Mouse (Mus musculus) embryonic facial prominence, embryonic 13.5 days (tissue): Measurements from ENCODE around the gene Skp1a. TPM values are rescaled to one million over a fixed set of nuclear protein-coding genes. Genes with fewer than 3 reads are reported as not detected.

ENCODE experiments used
- ATAC-seq: fragments of 200-750 bp; cut with Nextera tagmentation; 2 replicates; pipeline ENCODE4 v1.8.0; 2017; ENCODE audit warnings: low read depth; ENCODE audit not compliant: insufficient number of reproducible peaks, insufficient read depth, low FRiP score, low TSS enrichment
- H3K27ac ChIP-seq: fragments of 300-500 bp; sonication (generic); 2 replicates; pipeline ENCODE4 v1.5.1; 2015; ENCODE audit warnings: moderate library complexity, mild to moderate bottlenecking, inconsistent platforms
- H3K27me3 ChIP-seq: fragments of 300-500 bp; sonication (generic); 2 replicates; pipeline ENCODE4 v1.6.1; 2015; ENCODE audit warnings: mild to moderate bottlenecking, inconsistent platforms
- H3K36me3 ChIP-seq: fragments of 300-500 bp; sonication (generic); 2 replicates; pipeline ENCODE4 v1.6.1; 2015; ENCODE audit warnings: mild to moderate bottlenecking, inconsistent platforms
- H3K4me1 ChIP-seq: fragments of 300-500 bp; sonication (generic); 2 replicates; pipeline ENCODE4 v1.6.1; 2015; ENCODE audit warnings: inconsistent platforms
- H3K4me2 ChIP-seq: fragments of 300-500 bp; sonication (generic); 2 replicates; pipeline ENCODE4 v1.6.1; 2015; ENCODE audit warnings: moderate library complexity, mild to moderate bottlenecking, inconsistent platforms
- H3K4me3 ChIP-seq: fragments of 300-500 bp; sonication (generic); 2 replicates; pipeline ENCODE4 v1.5.1; 2015; ENCODE audit warnings: mild to moderate bottlenecking, inconsistent platforms
- H3K9ac ChIP-seq: fragments of 300-500 bp; sonication (generic); 2 replicates; pipeline ENCODE4 v1.6.1; 2015; ENCODE audit warnings: mild to moderate bottlenecking, inconsistent platforms
- H3K9me3 ChIP-seq: fragments of 300-500 bp; sonication (generic); 2 replicates; pipeline ENCODE4 v1.6.1; 2016; ENCODE audit warnings: inconsistent platforms
- whole genome bisulfite sequencing: fragments of 180-500 bp; shearing (Covaris S2); methylation state at CpG from one replicate; pipeline ENCODE4 v1.1.7; 2015; ENCODE audit warnings: mixed read lengths; 5-methylcytosine and 5-hydroxymethylcytosine counted together
- polyA plus RNA-seq: library from polyadenylated mRNA; unstranded; fragments of >200 nt; fragmentation: Nextera tagmentation; extraction: Ambion mirVana; gene quantifications from 2 replicates; pipeline ENCODE4 v1.2.1, GENCODE M21; 2015

Gene Skp1a
- polyA plus RNA-seq, 1 experiment from 2014 or later = 951 TPM

DNA sequence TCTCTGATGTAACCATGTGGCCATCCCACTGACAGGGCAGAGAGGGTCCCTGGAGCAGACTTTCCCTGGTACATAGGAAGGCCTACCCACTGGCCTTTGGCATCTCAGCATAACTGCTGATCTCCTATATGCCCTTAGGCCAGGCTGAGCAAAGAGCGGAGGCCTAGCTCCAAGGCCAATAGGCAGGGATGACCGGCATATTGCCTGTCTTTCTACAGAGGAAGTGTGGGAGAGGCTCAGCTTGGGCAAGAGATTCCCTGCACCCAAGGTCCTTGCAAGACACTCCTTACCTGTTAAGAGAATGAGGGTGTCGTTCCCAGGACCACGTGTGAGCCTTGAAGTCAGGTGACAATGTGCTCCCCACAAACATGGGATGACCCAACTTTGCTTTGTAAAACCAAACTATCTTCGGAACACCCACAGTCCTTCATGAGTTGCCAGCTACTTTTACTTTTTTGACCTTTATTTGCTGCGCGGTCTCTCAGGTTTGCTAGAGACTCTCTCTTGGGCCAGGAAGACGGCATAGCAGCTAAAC lies 47.9 kb downstream of the Skp1a start:
- Histone ChIP-seq H3K9me3 (no peaks in the 10 kb centered on the region), H3K36me3 (peaks cover 3% of the 10 kb centered on the region; the same call in 1 of the 2 replicates), H3K9ac (no peak overlapping the region), H3K4me1 (peaks cover 22% of the 10 kb centered on the region), H3K4me2 (no peak overlapping the region), H3K27ac (no peak overlapping the region), H3K4me3 (no peak overlapping the region), H3K27me3 (peaks cover 29% of the 10 kb centered on the region)
- 90% methylated on average over 8 of the region's 8 CpGs for WGBS
- no peak for ATAC-seq

DNA sequence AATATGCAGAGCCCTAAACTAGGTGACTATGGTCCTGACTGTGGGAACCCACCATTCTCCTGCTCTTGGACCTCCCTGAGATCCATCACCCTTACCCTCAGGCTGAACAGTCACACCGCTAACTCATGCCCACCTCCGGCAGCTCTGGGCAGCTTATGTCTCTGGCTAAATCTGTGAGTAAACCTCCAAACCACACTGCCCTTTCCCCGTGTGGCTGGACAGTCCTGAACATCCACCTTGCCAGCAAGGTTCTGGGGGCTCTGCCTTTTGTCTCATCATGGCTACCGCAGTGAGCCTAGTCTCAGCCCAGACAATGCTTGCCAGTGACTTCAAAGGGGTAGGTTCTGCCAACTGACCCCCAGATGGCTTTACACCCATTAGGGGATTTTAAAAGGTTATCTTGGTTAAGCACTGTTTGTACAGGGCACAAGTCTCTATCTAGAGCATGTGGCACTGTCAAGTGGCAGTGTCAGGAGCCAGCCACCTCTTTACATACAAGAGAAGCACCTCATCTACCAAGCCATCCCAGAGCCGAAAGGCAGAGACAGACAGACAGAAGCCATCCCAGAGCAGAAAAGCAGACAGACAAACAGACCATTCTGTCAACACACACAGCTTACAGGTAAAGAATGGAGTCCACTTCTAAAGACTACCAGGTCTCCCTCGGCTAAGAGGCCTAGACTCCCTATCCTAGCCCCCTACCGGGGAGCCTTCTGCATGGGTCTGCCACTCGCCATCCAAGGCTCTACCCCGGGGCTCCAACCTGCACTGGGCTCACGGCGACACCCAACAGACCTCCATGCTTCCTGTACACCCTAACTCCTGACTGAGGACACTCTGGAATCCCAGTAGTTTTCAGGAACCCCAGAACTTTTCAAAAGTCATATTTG lies 49.0 kb downstream of the Skp1a start:
- Histone ChIP-seq H3K4me2 (peak overlapping the region; percentile 95), H3K4me1 (peaks cover 22% of the 10 kb centered on the region), H3K4me3 (no peak overlapping the region), H3K27ac (no peak overlapping the region), H3K9ac (no peak overlapping the region), H3K36me3 (peaks cover 3% of the 10 kb centered on the region; the same call in 1 of the 2 replicates), H3K27me3 (peaks cover 41% of the 10 kb centered on the region), H3K9me3 (no peaks in the 10 kb centered on the region)
- no peak for ATAC-seq
- 91% methylated on average over 11 of the region's 11 CpGs for WGBS

DNA sequence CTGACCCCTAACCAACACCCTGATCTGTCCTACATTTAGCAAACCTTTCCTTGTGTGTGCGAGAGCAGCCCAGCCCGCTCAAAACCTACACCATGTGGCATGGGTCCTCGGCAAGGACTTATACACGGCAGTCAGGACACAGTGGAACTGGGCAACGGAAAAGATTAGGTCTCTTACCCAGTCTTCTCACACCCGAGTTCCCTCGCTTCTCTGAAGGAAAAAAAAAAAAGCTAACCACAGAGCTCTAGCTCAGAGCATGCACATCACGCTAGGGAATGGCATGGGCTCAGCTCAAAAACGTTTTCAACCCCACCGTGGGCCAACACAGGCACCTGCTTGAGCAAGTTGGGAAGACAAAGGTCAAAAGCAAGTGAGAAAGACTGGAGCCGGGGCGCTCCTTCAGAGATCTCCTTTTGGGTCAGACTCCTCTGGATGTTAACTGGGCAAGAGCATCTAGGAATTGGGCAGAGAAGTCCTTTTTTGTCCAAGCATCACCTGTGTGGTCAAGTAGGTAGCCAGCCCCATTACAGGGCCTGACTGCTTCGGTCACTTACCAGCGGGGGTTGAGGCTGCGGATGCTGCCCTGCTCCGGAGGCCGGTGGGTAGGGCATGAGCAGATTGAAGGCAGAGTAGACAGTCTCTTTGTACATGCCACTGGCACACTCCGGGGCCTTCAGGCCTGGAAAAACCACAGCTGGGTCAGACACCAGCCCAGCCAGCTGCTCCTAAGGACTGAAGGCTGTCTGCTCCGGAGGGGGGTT lies 50.0 kb downstream of the Skp1a start:
- no peak for ATAC-seq
- peaks cover 30% of the 10 kb centered on the region for H3K4me1 ChIP-seq
- peak overlapping the region; percentile 95 for H3K4me2 ChIP-seq
- no peak overlapping the region for H3K27ac ChIP-seq
- no peaks in the 10 kb centered on the region for H3K9me3 ChIP-seq
- H3K9ac ChIP-seq = no peak overlapping the region
- peak overlapping the region; percentile 68 for H3K4me3 ChIP-seq
- H3K27me3 ChIP-seq = peaks cover 49% of the 10 kb centered on the region
- H3K36me3 ChIP-seq = peaks cover 3% of the 10 kb centered on the region; the same call in 1 of the 2 replicates
- 66% methylated on average over 19 of the region's 19 CpGs for WGBS

DNA sequence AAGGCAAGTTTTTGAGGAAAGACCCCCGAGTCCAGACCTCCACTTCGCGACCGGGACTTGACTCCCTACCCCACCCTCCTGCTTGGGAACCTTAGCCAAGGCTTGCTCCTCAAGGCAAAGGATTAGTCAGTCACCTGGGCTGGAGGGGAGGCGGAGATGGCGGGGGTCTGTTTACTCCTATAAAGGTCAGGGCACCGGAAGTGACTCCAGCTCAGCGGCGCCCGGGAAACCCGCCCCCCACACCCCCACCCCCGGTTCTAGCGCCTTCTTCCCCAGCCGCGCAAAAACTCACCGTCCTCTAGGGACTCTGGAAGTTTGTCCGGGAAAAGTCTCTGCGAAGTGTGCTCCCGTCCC lies 50.6 kb downstream of the Skp1a start:
- peaks cover 49% of the 10 kb centered on the region for H3K27me3 ChIP-seq
- peak overlapping the region; percentile 95 for H3K4me2 ChIP-seq
- peaks cover 37% of the 10 kb centered on the region for H3K4me1 ChIP-seq
- H3K4me3 ChIP-seq = peak overlapping the region; percentile 68
- under 1% methylated on average over 19 of the region's 19 CpGs for WGBS
- no peak for ATAC-seq
- no peak overlapping the region for H3K27ac ChIP-seq
- no peaks in the 10 kb centered on the region for H3K9me3 ChIP-seq
- H3K36me3 ChIP-seq = peaks cover 3% of the 10 kb centered on the region; the same call in 1 of the 2 replicates
- peak overlapping the region; percentile 79 for H3K9ac ChIP-seq

DNA sequence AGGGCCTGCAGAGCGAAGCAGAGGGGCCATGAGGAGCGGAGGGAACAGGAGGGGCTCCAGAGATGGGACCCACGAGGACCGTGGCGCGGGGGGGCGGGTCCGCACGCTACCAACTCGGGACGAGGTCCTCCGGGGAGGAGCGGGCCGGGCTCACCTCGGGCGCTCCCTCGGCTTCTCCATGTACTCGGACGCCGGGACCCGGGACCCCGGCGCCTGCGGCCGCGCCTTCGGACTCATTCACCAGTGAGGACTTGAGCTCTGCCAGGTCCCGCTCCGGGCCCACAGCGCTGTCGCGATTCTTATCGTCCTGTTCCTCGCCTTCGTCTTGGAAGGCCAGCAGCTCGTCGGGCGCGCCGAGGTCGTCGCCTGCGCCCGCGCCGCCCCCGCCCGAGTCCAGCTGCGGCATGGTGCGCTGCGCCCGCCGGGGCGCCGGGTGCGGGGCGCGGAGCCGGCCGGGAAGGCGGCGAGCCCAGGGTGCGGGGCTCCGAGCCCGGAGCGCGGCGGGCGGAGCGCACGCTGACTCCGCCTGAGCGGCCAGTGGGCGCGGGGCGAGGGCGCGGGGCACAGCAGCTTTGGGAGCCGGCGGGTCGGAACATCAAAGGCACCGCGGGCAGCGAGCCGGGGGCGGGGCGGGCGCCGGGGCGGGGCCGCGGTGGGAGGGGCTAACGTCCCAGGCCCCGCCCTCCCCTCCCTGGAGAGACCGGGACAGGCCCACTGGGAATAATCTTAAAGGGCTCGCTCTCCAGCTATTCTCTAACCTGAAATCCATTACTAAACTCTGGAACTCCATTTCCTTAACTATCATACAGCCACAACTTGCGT lies 51.2 kb downstream of the Skp1a start, which contains the start of gene Tcf7:
Tcf7 (minus strand) TSS at position 241 of the 822 bp plus-strand sequence.
- peak; percentile 50; the same call in 1 of the 2 replicates for ATAC-seq
- Histone ChIP-seq H3K27ac (peak within 1 kb of the TSS; percentile 16; the same call in 1 of the 2 replicates), H3K4me2 (peak within 1 kb of the TSS; percentile 95), H3K9me3 (no peaks in the 10 kb centered on the region), H3K4me3 (peak within 1 kb of the TSS; percentile 68), H3K27me3 (peaks cover 49% of the 10 kb centered on the region), H3K9ac (peak within 1 kb of the TSS; percentile 79), H3K4me1 (peaks cover 37% of the 10 kb centered on the region), H3K36me3 (no peaks in the 10 kb centered on the region; the same call in 1 of the 2 replicates)
- WGBS = under 1% methylated on average over 87 of the region's 97 CpGs

DNA sequence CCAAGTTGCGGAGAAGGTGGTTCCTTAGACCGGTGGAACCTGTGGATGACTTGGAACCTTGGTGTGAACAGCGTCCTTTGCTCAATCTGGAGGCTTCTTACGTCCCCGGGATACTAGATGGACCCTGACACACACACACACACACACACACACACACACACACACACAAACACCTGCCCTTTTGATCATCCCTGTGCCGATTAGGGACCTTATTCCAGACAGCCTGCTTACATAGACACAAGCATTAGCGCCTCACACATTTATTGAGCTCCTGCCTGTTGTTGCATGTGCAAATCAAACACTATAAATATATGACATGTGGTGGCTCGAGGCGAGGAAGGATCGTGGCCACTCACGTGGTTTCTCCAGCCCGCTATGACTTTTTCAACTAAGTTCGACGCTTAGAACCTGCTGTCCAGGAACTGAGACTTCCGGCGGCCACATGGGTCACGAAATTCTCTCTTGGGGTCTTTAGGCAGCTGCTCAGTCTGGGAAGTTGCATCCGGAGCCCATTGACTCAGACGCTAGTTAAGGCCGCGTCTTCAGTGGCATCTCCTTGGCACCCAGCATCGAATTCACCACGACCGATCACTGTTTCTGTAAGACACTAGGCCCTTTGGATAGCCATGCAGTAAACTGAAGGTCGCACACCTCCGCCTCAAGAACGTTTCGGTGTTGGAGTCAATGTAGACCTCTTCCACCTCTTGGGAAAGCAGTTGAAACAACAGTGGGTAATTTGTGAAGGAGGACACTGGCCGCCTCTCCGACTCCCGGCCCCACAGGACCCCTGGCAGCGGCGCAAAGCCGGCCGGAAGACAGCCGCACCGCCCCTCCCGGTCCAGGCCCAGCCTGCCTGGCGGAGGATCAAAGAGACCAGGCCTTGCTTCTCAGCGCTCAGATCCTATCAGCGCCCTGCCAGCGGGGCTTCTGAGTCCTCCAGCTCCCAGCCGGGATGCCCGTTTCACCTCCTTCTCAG lies 52.1 kb downstream of the Skp1a start:
- Histone ChIP-seq H3K9me3 (no peaks in the 10 kb centered on the region), H3K9ac (peak overlapping the region; percentile 16; the same call in 1 of the 2 replicates), H3K36me3 (no peaks in the 10 kb centered on the region; the same call in 1 of the 2 replicates), H3K27me3 (peaks cover 49% of the 10 kb centered on the region), H3K4me2 (peak overlapping the region; percentile 95), H3K4me1 (peaks cover 37% of the 10 kb centered on the region), H3K27ac (no peak overlapping the region), H3K4me3 (peak overlapping the region; percentile 68)
- WGBS = 9% methylated on average over 44 of the region's 44 CpGs
- ATAC-seq = no peak

DNA sequence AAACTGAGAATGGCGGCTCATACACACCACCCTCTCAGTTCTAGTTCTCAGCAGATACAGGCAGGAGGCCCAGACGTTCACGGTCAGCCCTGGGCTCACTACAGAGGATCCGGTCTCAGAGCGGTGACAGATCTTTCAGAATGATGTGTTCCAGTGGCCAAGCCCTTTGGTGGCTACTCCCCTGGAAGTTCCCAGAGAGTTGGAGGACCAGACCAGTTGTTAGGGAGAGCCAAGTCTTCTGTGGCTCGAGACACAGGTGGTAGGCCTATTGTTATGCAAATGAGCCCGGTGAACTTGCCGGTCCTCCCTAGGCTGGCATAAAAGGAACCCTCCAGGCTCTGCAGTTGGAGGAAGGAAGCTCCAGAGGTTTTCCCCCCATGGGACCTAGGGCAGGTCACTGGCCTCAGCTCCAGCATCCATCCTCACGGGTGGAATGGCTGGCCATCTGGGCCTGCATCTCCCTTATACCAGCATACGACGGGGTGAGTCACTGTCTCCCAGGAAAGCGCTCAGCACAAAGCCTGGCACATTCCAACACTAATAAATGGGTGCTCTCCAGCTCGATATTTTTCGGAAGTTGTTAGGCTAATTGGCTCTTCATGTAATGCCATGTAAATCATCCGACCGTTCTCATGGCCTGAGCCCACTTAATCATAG lies 54.6 kb downstream of the Skp1a start:
- Histone ChIP-seq H3K4me1 (peaks cover 37% of the 10 kb centered on the region), H3K9me3 (no peaks in the 10 kb centered on the region), H3K4me3 (no peak overlapping the region), H3K9ac (no peak overlapping the region), H3K27me3 (peaks cover 40% of the 10 kb centered on the region), H3K36me3 (no peaks in the 10 kb centered on the region), H3K27ac (no peak overlapping the region), H3K4me2 (no peak overlapping the region)
- WGBS = 16% methylated on average over 16 of the region's 16 CpGs
- ATAC-seq = no peak

DNA sequence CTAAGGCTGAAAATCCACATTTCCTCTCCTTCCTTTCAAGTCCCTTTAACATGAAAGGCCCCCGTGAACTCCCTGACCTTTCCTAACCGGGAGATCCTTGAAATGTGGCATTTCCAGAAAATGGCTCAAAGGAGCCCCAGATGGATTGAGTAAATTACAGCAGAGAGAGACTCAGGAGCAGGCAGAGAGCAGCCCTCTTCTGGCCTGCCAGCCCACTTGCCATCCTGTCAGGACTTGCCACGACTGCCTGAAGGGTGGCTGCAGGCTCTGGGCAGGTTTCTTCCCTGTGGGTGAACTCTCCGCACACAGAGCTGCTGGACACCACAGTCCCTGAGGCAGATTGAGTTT lies 55.1 kb downstream of the Skp1a start:
- no peaks in the 10 kb centered on the region for H3K36me3 ChIP-seq
- H3K9me3 ChIP-seq = no peaks in the 10 kb centered on the region
- H3K4me3 ChIP-seq = no peak overlapping the region
- no peak overlapping the region for H3K4me2 ChIP-seq
- peaks cover 34% of the 10 kb centered on the region for H3K4me1 ChIP-seq
- H3K9ac ChIP-seq = 0 out of 2 replicates have a peak overlapping the region, but pooled peaks have one; percentile 36
- peaks cover 35% of the 10 kb centered on the region for H3K27me3 ChIP-seq
- ATAC-seq = no peak
- H3K27ac ChIP-seq = no peak overlapping the region
- 8% methylated on average over 4 of the region's 4 CpGs for WGBS

DNA sequence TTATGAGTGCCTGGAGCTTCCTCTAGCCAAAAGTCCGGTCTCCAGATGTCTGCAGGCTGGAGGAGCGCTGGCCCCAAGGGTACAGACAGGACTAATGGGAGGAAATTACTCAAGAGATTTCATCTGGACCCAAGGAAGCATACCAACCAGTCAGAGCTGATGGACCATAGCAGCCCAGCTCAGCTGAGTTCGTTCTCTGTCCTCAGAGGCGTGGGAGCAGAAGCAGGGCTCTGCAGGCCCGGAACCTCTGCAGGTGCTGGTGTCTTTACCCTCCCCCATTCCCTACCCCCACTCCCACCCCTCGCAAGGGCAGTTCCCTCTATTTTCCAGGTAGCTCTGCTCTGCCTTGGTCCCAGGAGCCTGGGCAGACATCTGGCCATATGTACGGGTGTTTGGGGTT lies 60.6 kb downstream of the Skp1a start:
- H3K4me3 ChIP-seq = no peak overlapping the region
- H3K4me1 ChIP-seq = peaks cover under 1% of the 10 kb centered on the region; the same call in 1 of the 2 replicates
- no peaks in the 10 kb centered on the region for H3K9me3 ChIP-seq
- ATAC-seq = no peak
- no peak overlapping the region for H3K9ac ChIP-seq
- H3K4me2 ChIP-seq = no peak overlapping the region
- H3K27ac ChIP-seq = no peak overlapping the region
- no peaks in the 10 kb centered on the region for H3K36me3 ChIP-seq
- WGBS = 71% methylated on average over 7 of the region's 7 CpGs
- H3K27me3 ChIP-seq = no peaks in the 10 kb centered on the region

DNA sequence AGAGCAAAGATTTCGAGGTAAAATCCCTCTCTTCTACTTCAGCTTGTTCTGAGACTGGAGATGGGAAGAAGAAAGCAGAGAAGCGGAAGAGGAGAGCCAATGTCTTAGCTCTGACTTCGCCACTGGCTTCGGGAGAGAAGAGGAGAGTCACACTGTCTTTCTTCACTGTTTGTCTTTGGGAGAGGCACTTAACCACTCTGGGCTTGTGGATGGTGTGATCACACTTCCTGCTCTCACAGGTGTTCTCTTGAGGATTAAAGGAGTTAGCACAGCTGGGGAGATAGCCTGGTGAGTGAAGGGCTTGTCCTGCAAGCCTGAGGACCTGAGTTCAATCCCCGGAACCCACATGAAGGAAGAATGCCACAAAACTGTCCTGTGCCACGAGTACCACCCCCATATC lies 61.1 kb downstream of the Skp1a start:
- Histone ChIP-seq H3K27ac (no peak overlapping the region), H3K4me1 (no peaks in the 10 kb centered on the region), H3K36me3 (no peaks in the 10 kb centered on the region), H3K4me2 (no peak overlapping the region), H3K9ac (no peak overlapping the region), H3K9me3 (no peaks in the 10 kb centered on the region), H3K4me3 (no peak overlapping the region), H3K27me3 (no peaks in the 10 kb centered on the region)
- WGBS = 73% methylated on average over 6 of the region's 6 CpGs
- ATAC-seq = no peak
